Mouse (Mus musculus): ENCODE results near the gene Ndufa12.

DNA sequence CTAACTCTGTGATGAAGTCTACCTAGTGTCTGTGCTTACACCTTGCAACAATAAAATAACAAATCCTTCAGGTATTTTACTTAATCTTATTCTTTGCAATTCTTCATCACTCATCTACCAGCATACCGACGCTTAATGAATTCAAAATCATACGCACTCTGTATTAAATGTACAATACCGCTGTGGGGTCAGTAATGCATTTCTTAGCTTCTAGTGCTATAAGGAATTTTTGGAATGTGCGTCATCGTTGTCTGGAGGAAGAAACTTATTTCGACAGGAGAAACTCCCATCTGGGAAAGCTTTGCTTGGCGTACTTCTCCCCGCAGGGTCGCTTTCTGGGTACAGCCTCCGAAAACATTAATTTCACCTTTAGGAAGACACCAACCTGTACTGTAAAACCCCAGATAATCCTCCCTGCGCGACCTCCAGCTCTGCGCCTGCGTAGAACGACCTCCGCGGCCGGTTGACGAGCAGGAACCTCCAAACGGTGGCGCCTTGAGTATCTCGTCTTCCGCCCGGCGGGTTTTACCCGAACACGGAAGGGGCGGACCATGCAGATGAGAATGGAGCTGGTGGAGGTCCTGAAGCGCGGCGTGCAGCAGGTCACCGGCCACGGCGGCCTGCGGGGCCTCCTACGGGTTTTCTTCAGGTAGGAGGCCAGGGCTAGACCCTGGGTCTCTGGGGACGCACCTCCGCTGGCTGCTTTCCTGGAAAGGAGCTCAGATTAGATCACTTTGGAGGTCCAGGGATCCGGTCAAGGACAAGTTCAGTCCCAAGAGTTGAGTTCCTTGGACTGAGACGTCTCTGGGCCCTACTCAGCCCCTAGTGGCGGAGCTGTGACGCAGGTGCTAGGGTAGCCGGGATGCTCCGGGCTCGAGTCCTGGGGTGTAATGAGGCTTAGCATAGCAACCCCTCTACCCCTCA lies at the start of gene Ndufa12:
- TF ChIP-seq CTCF (IDR thresholded peaks at IDR 0.05; ENCODE audit: low read depth) (peak; percentile 60), EP300 (IDR thresholded peaks at IDR 0.05; ENCODE audit: low read depth) (no peak; the same call in 1 of the 2 replicates)

Data from heart, postnatal 0 days (tissue).